Mouse (Mus musculus) spleen, adult 2 months (tissue): ENCODE measurements at regions not wholly inside any gene's neighbourhood (a gene's known extent, or its start where the extent isn't known, plus 50 kb on each side); places are given as distances from the start of the nearest gene placed in this dataset.

Experiments used
- DNase-seq, 2 experiments: peaks; one replicate each; pipeline versions ENCODE4 v3.0.0 to v3.0.0-alpha.2; 2012 to 2021; ENCODE audit warnings: low spot score in 2 of 2, low read depth in 1 of 2
- H3K27ac ChIP-seq: fragments of 200-500 bp; 2 replicates; pipeline ENCODE4 v1.5.1; 2012; ENCODE audit warnings: low read length, inconsistent platforms; ENCODE audit not compliant: insufficient read depth
- H3K27me3 ChIP-seq: fragments of 200-500 bp; 2 replicates; pipeline ENCODE4 v1.6.1; 2012; ENCODE audit warnings: mild to moderate bottlenecking, moderate library complexity, low read length, inconsistent platforms; ENCODE audit not compliant: control insufficient read depth, insufficient read depth
- H3K36me3 ChIP-seq: fragments of 200-500 bp; 2 replicates; pipeline ENCODE4 v1.6.1; 2012; ENCODE audit warnings: mild to moderate bottlenecking, low read length, inconsistent platforms; ENCODE audit not compliant: control insufficient read depth, insufficient read depth
- H3K4me1 ChIP-seq: fragments of 200-500 bp; 2 replicates; pipeline ENCODE4 v1.6.1; 2011; ENCODE audit warnings: inconsistent platforms; ENCODE audit not compliant: control insufficient read depth, insufficient read depth, insufficient read length
- H3K4me3 ChIP-seq: fragments of 200-500 bp; 2 replicates; pipeline ENCODE4 v1.5.1; 2011; ENCODE audit warnings: mild to moderate bottlenecking, inconsistent platforms; ENCODE audit not compliant: insufficient read depth, insufficient read length; ENCODE audit errors: extremely low read depth
- CTCF ChIP-seq: fragments of 200-500 bp; IDR thresholded peaks from 2 replicates; pipeline ENCODE4 v1.5.1; 2011; ENCODE audit warnings: mild to moderate bottlenecking, inconsistent platforms; ENCODE audit not compliant: insufficient read depth, insufficient read length, insufficient replicate concordance; ENCODE audit errors: extremely low read depth
- POLR2A ChIP-seq: fragments of 200-500 bp; IDR thresholded peaks from 2 replicates; pipeline ENCODE4 v1.6.1; 2011; ENCODE audit warnings: low read depth, low read length, inconsistent platforms
- WGBS: fragments of 180-500 bp; shearing (Covaris S2); methylation state at CpG from one replicate; pipeline ENCODE4 v1.1.7; 2018; 5-methylcytosine and 5-hydroxymethylcytosine counted together

DNA sequence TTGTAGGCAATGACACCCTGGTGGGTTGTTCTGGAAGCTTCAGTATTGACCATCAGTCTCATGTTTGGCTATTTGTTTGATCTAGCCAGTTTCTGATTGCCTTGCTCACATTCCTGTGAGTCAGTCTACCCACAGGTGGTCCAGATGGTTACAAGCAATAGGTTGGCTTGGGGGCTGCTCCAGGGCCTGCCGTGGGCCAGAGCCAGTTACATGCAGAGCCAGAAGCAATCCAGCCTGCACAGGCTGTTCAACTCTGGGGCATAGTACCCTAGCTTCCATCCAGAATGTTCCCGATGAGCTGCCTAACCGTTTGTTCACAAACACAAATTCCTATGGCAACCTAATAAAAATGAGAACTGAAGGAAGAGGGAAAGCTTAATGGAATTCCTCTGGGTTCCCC lies 253.2 kb upstream of the Far2 start:
- 80% methylated on average over 3 of the region's 3 CpGs for WGBS
- TF ChIP-seq POLR2A = no peak
- no peak for TF ChIP-seq CTCF
- H3K4me1 ChIP-seq = no peaks in the 10 kb centered on the region
- no peaks in the 10 kb centered on the region for H3K36me3 ChIP-seq
- no peak overlapping the region for H3K27ac ChIP-seq
- no peaks in the 10 kb centered on the region for H3K27me3 ChIP-seq
- no peak overlapping the region for H3K4me3 ChIP-seq
- no peak for DNase-seq

DNA sequence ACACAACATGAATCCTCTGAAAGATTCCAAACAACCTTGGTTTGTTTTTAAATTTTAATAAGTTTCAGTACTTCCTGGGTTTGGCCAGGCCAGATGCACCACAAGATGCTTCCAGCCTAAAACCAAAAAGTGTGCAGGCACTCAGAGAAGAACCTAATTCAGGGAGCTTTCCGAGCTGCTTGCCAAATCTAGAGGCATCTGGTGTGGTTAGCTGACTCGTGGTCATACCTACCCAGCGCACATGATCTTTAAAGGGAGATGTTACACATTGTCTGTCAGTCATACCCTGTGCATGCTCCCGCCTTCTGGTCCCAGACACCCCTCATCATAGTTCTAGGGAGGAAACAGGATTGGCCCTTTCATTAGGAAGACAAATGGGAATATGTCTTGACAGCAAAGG lies 252.7 kb upstream of the Far2 start:
- no peak overlapping the region for H3K4me3 ChIP-seq
- no peaks in the 10 kb centered on the region for H3K27me3 ChIP-seq
- no peak for DNase-seq
- H3K4me1 ChIP-seq = no peaks in the 10 kb centered on the region
- H3K27ac ChIP-seq = no peak overlapping the region
- H3K36me3 ChIP-seq = no peaks in the 10 kb centered on the region
- TF ChIP-seq CTCF (no peak), POLR2A (no peak)
- WGBS = 59% methylated on average over 4 of the region's 4 CpGs

GRCm38 (mm10) chr6:147799009-147799727 lies 247.9 kb upstream of the Far2 start:
- Histone ChIP-seq H3K27me3 (no peaks in the 10 kb centered on the region), H3K27ac (no peak overlapping the region), H3K4me3 (no peak overlapping the region), H3K4me1 (no peaks in the 10 kb centered on the region), H3K36me3 (no peaks in the 10 kb centered on the region)
- DNase-seq = no peak
- TF ChIP-seq POLR2A = no peak
- TF ChIP-seq CTCF = no peak
- WGBS = 43% methylated on average over 9 of the region's 9 CpGs

- Histone ChIP-seq H3K4me1 (no peaks in the 10 kb centered on the region), H3K4me3 (no peak overlapping the region), H3K36me3 (no peaks in the 10 kb centered on the region), H3K27ac (no peak overlapping the region), H3K27me3 (no peaks in the 10 kb centered on the region)
- 83% methylated on average over 6 of the region's 6 CpGs for WGBS
- no peak for DNase-seq
- no peak for TF ChIP-seq CTCF
These were observed 247.2 kb upstream of the Far2 start for GRCm38 (mm10) chr6:147799861-147800260.

DNA sequence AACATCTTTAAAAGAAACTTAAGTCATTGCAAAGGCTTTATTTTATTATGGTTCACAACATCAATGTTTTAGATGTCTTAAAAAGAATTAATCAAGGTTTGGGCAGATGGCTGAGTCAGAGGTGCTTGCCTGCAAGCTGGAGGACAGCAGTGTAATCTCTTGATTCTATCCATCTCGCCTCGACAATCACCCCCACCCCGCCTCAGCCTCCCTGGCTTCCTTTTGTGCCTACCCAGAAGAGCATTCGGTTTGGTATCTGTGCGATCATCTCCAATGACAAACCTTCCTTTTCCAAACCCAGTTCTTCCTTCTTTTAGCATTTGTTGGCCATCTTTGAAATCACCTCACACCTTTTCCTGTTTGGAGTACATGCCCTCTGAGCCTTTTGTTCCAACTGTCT lies 246.2 kb upstream of the Far2 start:
- Histone ChIP-seq H3K27ac (no peak overlapping the region), H3K36me3 (no peaks in the 10 kb centered on the region), H3K27me3 (no peaks in the 10 kb centered on the region), H3K4me1 (no peaks in the 10 kb centered on the region), H3K4me3 (no peak overlapping the region)
- 92% methylated on average over 5 of the region's 5 CpGs for WGBS
- DNase-seq = no peak
- no peak for TF ChIP-seq CTCF
- TF ChIP-seq POLR2A = no peak

- Histone ChIP-seq H3K36me3 (no peaks in the 10 kb centered on the region), H3K4me1 (no peaks in the 10 kb centered on the region), H3K27me3 (no peaks in the 10 kb centered on the region), H3K4me3 (no peak overlapping the region), H3K27ac (no peak overlapping the region)
- no peak for TF ChIP-seq POLR2A
- TF ChIP-seq CTCF = no peak
- no peak for DNase-seq
- 80% methylated on average over 2 of the region's 2 CpGs for WGBS
These were observed 243.2 kb upstream of the Far2 start for GRCm38 (mm10) chr6:147803893-147804292.

DNA sequence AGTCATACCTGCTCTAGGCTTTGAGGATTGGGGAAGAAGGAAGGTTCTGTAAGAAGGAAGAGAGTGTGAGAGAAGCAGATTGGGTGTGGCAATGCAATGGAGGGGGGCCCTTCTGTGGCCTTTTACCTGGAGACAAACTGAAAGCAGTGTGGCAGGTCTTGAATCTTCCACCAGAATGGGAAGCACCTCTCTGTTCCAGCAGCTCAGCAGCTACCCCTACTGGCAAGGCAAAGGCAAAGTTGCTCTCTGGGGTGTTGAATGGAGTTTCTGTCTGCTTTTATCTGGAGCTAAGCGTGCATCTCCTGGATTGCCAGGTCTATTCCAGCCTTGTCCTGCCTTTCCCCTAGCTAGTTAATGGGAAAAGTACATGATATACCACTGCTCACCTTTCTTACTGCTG lies 236.3 kb upstream of the Far2 start:
- TF ChIP-seq CTCF = peak; percentile 17; the same call in 1 of the 2 replicates
- no peak for TF ChIP-seq POLR2A
- no peaks in the 10 kb centered on the region for H3K4me1 ChIP-seq
- WGBS = 37% methylated on average over 1 of the region's 1 CpGs
- H3K36me3 ChIP-seq = no peaks in the 10 kb centered on the region
- no peak for DNase-seq
- no peak overlapping the region for H3K4me3 ChIP-seq
- H3K27ac ChIP-seq = no peak overlapping the region
- no peaks in the 10 kb centered on the region for H3K27me3 ChIP-seq
